Mouse (Mus musculus) urinary bladder, postnatal 36 days (tissue): Measurements from ENCODE around the gene S100a1.

Experiments
- DNase-seq, 2 experiments: peaks; one replicate each; pipeline ENCODE4 v3.0.0; 2022; ENCODE audit warnings: low spot score in 2 of 2, mixed read lengths in 1 of 2

Gene S100a1

DNA sequence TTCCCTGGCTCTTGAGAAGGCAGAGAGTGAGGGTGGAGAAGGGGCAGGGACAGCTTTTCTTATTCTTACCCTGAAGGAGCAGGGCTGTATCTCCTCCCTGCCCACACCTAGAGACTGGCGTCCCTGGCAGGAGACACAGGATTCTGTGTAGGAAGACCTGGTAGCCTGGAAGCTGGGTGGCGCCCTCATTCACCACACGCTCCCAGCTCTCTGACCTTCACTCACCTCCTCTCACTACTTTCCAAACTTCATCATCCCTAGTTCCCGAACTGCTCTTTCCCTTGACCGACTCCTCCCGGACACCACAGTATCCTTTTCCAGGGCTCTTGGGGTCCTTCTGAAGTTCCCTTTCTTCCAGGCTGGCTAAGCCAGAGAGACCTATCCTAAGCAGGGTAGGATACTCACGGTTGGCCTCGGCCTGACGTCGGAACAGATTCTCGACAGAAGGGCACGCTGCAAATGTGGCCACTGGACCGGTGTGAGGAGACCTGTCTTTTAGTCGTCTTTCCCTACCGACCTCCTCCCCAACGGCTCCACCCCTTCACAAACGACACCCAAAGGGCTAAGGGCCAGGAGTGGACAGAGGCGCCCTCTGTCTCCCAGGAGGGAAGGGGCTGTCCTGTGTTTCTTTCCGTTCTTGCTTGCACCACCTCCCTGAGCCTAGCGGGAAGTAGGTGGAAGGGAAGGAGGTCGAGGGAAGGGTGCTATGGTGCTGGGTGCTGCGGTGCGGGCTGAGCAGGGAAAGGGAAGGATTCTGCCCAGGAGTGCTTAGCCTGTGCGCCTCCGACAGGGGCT is at the start of gene S100a1, which contains the start of gene S100a13:
TSS of gene S100a1 (minus strand) at position 597 of the 795 bp plus-strand sequence.
TSS of gene S100a13 (plus strand) at position 640 of the 795 bp plus-strand sequence.
- peak; percentile 68 to 85 for DNase-seq

DNA sequence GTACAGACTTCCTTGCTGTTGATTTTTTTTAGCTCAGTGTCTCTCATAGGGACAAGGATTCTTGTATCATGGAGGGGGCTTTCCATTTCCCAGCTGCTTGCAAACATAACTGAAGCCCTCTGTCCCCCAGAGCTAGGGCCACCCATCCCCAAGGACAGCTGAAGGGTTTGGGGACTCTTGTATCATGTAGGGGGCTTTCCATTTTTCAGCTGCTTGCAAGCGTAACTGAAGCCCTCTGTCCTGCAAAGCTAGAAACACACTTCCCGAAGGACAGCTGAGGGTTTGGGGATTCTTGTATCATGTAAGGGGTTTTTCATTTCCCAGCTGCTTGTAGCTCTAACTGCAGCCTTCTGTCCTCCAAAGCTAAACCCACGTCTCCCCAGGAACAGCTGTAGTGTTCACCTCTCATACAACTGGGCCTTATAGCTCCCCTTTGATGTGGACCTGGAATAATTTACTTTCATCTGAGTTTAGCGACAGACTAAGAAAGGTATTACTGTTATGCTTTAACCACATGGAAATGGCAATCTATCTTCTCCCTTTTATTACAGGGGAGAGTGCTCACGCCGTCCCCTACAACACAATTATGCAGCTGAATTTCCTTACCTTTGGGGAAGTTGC is 45.9 kb upstream of the S100a1 start, which contains the start of gene S100a3:
TSS of gene S100a3 (plus strand) at position 571 of the 621 bp plus-strand sequence.
- no peak for DNase-seq

DNA sequence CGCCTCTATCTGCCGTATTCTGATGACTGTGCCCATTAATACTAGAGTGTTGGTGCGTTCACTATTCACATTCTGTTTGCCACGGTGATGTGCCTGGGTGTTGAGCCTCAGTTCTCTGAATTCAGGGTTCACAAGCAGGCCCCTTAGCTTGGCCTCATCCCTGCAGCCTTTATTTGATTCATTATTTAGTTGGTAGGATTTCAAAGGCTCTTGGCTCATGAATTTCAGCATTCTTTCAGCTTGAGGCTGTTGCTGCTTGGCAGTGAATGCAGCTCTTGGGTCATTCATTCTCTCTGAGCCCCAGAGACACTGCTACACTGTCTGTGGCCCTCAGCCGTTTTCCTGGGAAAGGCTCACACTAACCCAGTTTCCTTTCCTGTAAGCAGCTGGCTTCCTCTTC is 41.8 kb upstream of the S100a1 start:
- DNase-seq: no peak

GRCm38 (mm10) chr3:90552231-90552630 is 38.0 kb upstream of the S100a1 start:
- no peak for DNase-seq

GRCm38 (mm10) chr3:90550421-90550790 is 36.2 kb upstream of the S100a1 start:
- no peak for DNase-seq

GRCm38 (mm10) chr3:90549676-90550420 is 35.7 kb upstream of the S100a1 start:
- DNase-seq: no peak

DNA sequence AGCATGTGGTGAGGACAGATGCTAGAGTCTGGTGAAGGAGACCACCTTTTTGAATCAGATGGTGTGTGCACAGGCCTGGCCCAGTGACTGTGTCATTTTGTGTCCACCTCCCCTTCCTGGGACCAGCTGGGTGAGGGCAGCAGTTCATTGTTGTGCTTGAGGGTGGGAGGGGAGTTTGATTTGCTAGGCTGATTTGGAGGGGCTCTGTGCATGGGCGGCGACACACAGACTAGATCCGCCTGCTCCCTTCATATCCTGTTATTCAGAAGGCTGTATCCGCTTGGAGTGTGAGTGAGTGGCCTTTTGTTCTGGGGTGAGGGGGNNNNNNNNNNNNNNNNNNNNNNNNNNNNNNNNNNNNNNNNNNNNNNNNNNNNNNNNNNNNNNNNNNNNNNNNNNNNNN is 26.7 kb upstream of the S100a1 start:
- DNase-seq: no peak

DNA sequence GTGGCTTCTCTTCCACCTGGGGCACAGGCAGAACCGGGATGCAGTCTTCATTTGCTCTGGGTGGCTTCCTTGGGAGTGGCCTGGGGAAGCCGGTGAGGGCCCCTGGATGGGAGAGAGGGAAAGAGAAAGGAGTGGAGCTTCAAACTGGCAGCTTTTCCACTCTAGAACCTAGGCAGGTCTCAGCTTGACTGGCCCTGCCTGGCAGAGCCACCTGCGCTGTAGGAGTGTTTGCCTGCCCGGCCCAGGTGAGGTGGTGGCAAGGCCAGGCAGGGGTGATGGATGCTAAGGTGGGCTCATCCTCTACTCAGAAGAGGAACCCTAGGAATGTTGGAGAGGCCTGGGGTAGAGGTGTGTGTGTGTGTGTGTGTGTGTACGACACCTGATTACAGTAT is 23.7 kb upstream of the S100a1 start:
- peak in 1 of 2 experiments; percentile 54 for DNase-seq

GRCm38 (mm10) chr3:90537141-90537904 is 23.1 kb upstream of the S100a1 start, which contains the start of gene S100a16:
Gene S100a16, plus strand, starts transcription at chr3:90537254.
- peak; percentile 73 to 87 for DNase-seq

DNA sequence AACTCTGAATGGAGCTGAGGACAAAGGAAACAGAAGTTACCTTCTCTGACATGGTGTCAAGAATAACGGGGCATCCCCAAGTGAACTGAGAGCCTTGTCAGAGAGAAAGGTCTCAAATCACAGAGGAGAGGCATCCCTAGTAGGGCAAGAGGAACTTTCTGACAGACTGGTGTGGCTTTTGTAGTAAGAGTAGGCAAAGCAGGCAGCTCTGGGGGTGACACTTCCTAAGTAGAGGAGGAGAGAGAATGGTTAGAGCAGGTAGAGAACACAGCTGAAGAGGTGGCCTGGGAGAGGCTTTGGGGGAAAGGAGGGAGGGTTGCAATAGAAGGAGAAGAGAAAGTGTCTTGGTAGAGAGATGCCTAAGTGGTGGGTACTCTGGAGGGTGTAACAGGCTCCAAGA is 21.3 kb upstream of the S100a1 start:
- DNase-seq: no peak

DNA sequence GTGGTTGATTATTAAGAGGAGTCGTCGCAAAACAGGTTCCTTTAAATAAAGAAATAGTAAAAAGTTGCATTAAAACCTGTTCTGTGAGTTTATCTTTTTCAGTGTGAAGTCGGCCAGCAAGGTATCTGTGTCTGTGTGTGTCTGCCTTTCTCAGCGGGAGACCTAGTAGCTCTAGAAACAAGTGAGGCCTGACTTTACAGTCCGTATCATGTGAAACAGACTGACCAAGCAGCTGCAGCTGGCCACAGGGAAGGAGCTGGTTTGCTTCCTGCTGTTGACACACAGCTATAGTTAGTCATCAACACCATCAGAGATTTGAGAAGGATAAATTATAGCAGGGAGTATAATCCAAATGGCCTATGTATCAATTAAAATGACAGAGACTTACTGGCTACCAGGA is 17.5 kb upstream of the S100a1 start:
- no peak for DNase-seq

- DNase-seq: no peak
These were observed 13.2 kb upstream of the S100a1 start for GRCm38 (mm10) chr3:90527291-90527873.

DNA sequence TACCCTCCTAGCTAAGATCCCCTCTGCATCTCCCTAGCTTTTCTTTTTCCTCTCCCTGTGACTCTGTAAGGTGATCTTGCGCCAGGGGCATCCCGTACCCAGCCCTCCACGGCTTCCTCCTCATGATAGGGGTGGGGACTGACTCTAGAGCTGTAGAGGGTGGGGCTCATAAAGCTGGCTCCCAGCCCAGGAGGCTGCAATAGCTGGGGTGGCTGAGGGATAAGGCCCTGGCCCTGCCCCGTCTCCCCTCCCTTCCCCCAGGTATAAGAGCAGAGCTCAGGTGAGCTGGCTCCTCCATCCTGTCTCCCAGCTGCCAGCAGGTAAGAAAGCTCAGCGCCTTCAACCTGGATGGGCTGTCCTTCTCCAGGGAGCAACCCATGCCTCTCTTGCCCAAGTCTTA is 12.4 kb upstream of the S100a1 start, which contains the start of gene S100a14:
TSS of gene S100a14 (plus strand) at position 277 of the 400 bp plus-strand sequence.
- peak; percentile 69 to 78 for DNase-seq

- no peak for DNase-seq
These were observed 11.9 kb upstream of the S100a1 start for GRCm38 (mm10) chr3:90526076-90526475.

- peak in 1 of 2 experiments; percentile 62 for DNase-seq
These were observed 11.2 kb upstream of the S100a1 start for GRCm38 (mm10) chr3:90525421-90525820.

GRCm38 (mm10) chr3:90517711-90518110 is 3.5 kb upstream of the S100a1 start:
- no peak for DNase-seq

GRCm38 (mm10) chr3:90515789-90516188 is 1.6 kb upstream of the S100a1 start:
- DNase-seq: no peak

DNA sequence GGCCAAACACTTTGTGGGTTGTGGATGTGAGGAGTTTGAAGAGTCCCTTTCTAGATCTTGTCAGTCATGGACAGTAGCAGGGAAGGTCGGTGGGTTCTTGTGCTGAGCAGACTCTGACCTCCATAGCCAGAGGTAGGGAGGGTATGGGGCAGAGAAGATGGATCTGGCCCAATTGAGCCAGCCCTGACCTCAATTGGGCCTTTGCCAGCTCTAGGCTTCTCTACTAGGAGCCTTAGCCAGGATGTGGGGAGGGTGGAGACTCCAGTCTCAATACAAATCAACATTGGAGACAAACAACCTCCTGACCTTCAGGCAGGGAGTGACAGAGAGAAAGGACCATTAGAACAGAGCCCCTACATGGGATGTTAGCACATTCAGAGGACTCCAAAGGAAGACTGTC is 1.1 kb upstream of the S100a1 start:
- DNase-seq: peak in 1 of 2 experiments; percentile 38

DNA sequence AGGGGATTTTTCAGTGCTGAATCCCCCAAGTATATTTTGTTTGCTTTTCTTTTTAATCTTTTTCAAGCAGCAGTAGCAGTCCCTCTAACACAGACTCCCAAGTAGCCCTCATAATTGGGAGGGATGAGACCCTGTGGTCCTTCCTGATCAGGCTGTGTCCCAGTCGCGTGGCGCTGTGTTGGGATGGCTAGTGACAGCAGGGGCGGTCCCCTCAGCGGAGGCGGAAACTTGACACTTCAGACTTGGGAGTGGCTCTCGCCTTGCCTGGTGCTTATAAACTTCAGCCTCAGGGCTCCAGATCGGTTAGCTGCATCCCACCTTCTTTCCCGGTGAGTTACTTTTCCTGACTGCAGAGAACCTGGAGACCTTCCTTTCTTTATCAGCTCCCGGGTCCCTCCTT is 499 bp upstream of the S100a1 start:
- peak in 1 of 2 experiments; percentile 82 for DNase-seq

- DNase-seq: no peak
These were observed 1.1 kb downstream of the S100a1 start for GRCm38 (mm10) chr3:90512948-90513642.
